Mouse (Mus musculus): ENCODE data around the gene Lrrc45. TPM values are rescaled to one million over a fixed set of nuclear protein-coding genes. Genes with fewer than 3 reads are reported as not detected.

Gene Lrrc45
- polyA plus RNA-seq, 1 experiment from 2014 or later = 5.1 TPM

DNA sequence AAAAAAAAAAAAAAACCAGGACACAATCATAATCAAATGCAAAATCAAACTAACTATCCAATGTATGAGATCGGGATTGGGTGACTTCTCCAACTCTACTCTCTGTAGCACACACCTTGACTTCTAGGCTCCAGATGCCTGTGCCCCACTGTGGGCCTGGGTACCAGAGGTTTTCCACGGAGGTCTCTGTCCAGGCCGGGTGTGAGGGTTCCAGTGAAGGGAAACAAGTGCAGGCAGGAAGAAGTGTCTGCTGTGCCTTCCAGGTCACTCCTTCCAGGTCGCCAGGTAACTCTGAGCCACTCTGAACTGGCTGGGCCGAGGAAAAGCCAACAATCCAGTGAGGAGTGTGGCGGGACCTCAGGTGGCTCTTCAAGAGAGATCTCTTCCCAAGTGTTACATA lies 22.7 kb downstream of the Lrrc45 start:
- H3K27ac ChIP-seq (ENCODE audit: low read depth) = no peak overlapping the region
- H3K4me1 ChIP-seq (ENCODE audit: insufficient read depth) = no peaks in the 10 kb centered on the region
- H3K9me3 ChIP-seq (ENCODE audit: low read length) = no peaks in the 10 kb centered on the region
- ATAC-seq = no peak
- DNase-seq = no peak
- 65% methylated on average over 6 of the region's 6 CpGs for WGBS (ENCODE audit: insufficient replicate concordance)
- H3K9ac ChIP-seq (replicated peaks) = no peak overlapping the region
- H3K36me3 ChIP-seq (replicated peaks; ENCODE audit: insufficient read depth, low read length) = no peaks in the 10 kb centered on the region
- H3K4me3 ChIP-seq (ENCODE audit: low read depth, low read length) = no peak overlapping the region
- H3K4me2 ChIP-seq (ENCODE audit: low read depth, low read length) = no peak overlapping the region
- no peak for TF ChIP-seq EP300 (IDR thresholded peaks at IDR 0.05; ENCODE audit: low read depth)
- TF ChIP-seq CTCF (IDR thresholded peaks at IDR 0.05; ENCODE audit: low read depth) = no peak
- 0 out of 2 replicates have a peak, but pooled peaks cover 3% of the 10 kb centered on the region for H3K27me3 ChIP-seq (ENCODE audit: insufficient read depth, low read length)

- Histone ChIP-seq H3K9ac (replicated peaks) (no peak overlapping the region), H3K9me3 (ENCODE audit: low read length) (no peaks in the 10 kb centered on the region), H3K4me1 (ENCODE audit: insufficient read depth) (no peaks in the 10 kb centered on the region), H3K27ac (ENCODE audit: low read depth) (no peak overlapping the region), H3K4me2 (ENCODE audit: low read depth, low read length) (no peak overlapping the region), H3K4me3 (ENCODE audit: low read depth, low read length) (no peak overlapping the region), H3K27me3 (ENCODE audit: insufficient read depth, low read length) (no peaks in the 10 kb centered on the region), H3K36me3 (replicated peaks; ENCODE audit: insufficient read depth, low read length) (no peaks in the 10 kb centered on the region)
- no peak for ATAC-seq
- 90% methylated on average over 5 of the region's 5 CpGs for WGBS (ENCODE audit: insufficient replicate concordance)
- no peak for DNase-seq
- TF ChIP-seq CTCF (IDR thresholded peaks at IDR 0.05; ENCODE audit: low read depth) = no peak
- no peak for TF ChIP-seq EP300 (IDR thresholded peaks at IDR 0.05; ENCODE audit: low read depth)
Observed at GRCm38 (mm10) chr11:120740981-120741380, 27.3 kb downstream of the Lrrc45 start.

- TF ChIP-seq CTCF (IDR thresholded peaks at IDR 0.05; ENCODE audit: low read depth) = no peak
- TF ChIP-seq EP300 (IDR thresholded peaks at IDR 0.05; ENCODE audit: low read depth) = no peak
- Histone ChIP-seq H3K27me3 (ENCODE audit: insufficient read depth, low read length) (no peaks in the 10 kb centered on the region), H3K4me3 (ENCODE audit: low read depth, low read length) (no peak overlapping the region), H3K27ac (ENCODE audit: low read depth) (no peak overlapping the region), H3K4me2 (ENCODE audit: low read depth, low read length) (no peak overlapping the region), H3K9me3 (ENCODE audit: low read length) (no peaks in the 10 kb centered on the region), H3K9ac (replicated peaks) (no peak overlapping the region), H3K36me3 (replicated peaks; ENCODE audit: insufficient read depth, low read length) (no peaks in the 10 kb centered on the region), H3K4me1 (ENCODE audit: insufficient read depth) (no peaks in the 10 kb centered on the region)
- DNase-seq (no peak), ATAC-seq (no peak)
- WGBS (ENCODE audit: insufficient replicate concordance) = 66% methylated on average over 7 of the region's 7 CpGs
Observed at GRCm38 (mm10) chr11:120744121-120744701, 30.5 kb downstream of the Lrrc45 start.

- Histone ChIP-seq H3K36me3 (replicated peaks; ENCODE audit: insufficient read depth, low read length) (no peaks in the 10 kb centered on the region), H3K9me3 (ENCODE audit: low read length) (no peaks in the 10 kb centered on the region), H3K4me2 (ENCODE audit: low read depth, low read length) (no peak overlapping the region), H3K9ac (replicated peaks) (no peak overlapping the region), H3K4me3 (ENCODE audit: low read depth, low read length) (no peak overlapping the region), H3K4me1 (ENCODE audit: insufficient read depth) (no peaks in the 10 kb centered on the region), H3K27me3 (ENCODE audit: insufficient read depth, low read length) (no peaks in the 10 kb centered on the region), H3K27ac (ENCODE audit: low read depth) (no peak overlapping the region)
- 54% methylated on average over 4 of the region's 4 CpGs for WGBS (ENCODE audit: insufficient replicate concordance)
- ATAC-seq (no peak), DNase-seq (no peak)
- no peak for TF ChIP-seq EP300 (IDR thresholded peaks at IDR 0.05; ENCODE audit: low read depth)
- no peak for TF ChIP-seq CTCF (IDR thresholded peaks at IDR 0.05; ENCODE audit: low read depth)
Observed at GRCm38 (mm10) chr11:120747974-120748373, 34.2 kb downstream of the Lrrc45 start.

- WGBS (ENCODE audit: insufficient replicate concordance) = 50% methylated on average over 8 of the region's 8 CpGs
- no peaks in the 10 kb centered on the region for H3K27me3 ChIP-seq (ENCODE audit: insufficient read depth, low read length)
- no peak overlapping the region for H3K9ac ChIP-seq (replicated peaks)
- DNase-seq (peak; percentile 45), ATAC-seq (no peak)
- TF ChIP-seq EP300 (IDR thresholded peaks at IDR 0.05; ENCODE audit: low read depth) (no peak), CTCF (IDR thresholded peaks at IDR 0.05; ENCODE audit: low read depth) (peak; percentile 70)
- H3K4me2 ChIP-seq (ENCODE audit: low read depth, low read length) = no peak overlapping the region
- H3K27ac ChIP-seq (ENCODE audit: low read depth) = no peak overlapping the region
- H3K9me3 ChIP-seq (ENCODE audit: low read length) = no peaks in the 10 kb centered on the region
- no peak overlapping the region for H3K4me3 ChIP-seq (ENCODE audit: low read depth, low read length)
- H3K4me1 ChIP-seq (ENCODE audit: insufficient read depth) = no peaks in the 10 kb centered on the region
- H3K36me3 ChIP-seq (replicated peaks; ENCODE audit: insufficient read depth, low read length) = no peaks in the 10 kb centered on the region
Observed at GRCm38 (mm10) chr11:120749430-120749829, 35.7 kb downstream of the Lrrc45 start.

DNA sequence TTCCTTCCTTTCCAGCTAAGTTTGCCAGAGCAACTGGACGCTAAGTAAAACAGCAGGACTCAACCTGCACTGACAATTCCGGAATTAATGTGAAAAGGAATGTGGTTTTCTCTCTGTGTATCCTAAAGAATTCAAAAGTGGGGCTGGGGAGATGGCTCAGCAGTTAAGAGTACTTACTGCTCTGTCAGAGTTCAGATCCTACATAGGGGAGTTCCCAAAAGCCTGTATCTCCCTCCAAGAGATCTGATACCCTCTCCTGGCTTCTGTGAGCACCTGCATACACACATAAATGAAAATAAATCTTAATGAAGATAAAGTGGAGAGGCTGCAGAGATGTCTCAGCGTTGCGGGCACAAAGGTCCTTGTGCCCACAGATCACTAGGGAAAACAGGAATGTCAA lies 37.9 kb downstream of the Lrrc45 start:
- Histone ChIP-seq H3K4me1 (ENCODE audit: insufficient read depth) (no peaks in the 10 kb centered on the region), H3K9me3 (ENCODE audit: low read length) (no peaks in the 10 kb centered on the region), H3K4me2 (ENCODE audit: low read depth, low read length) (no peak overlapping the region), H3K9ac (replicated peaks) (no peak overlapping the region), H3K4me3 (ENCODE audit: low read depth, low read length) (no peak overlapping the region), H3K27me3 (ENCODE audit: insufficient read depth, low read length) (no peaks in the 10 kb centered on the region), H3K27ac (ENCODE audit: low read depth) (no peak overlapping the region), H3K36me3 (replicated peaks; ENCODE audit: insufficient read depth, low read length) (no peaks in the 10 kb centered on the region)
- no peak for DNase-seq
- WGBS (ENCODE audit: insufficient replicate concordance) = 72% methylated on average over 4 of the region's 4 CpGs
- ATAC-seq = no peak
- TF ChIP-seq CTCF (IDR thresholded peaks at IDR 0.05; ENCODE audit: low read depth) (no peak), EP300 (IDR thresholded peaks at IDR 0.05; ENCODE audit: low read depth) (no peak)
